Mouse (Mus musculus) mature B cell (primary cell): ENCODE data around the gene Guca1a.
"Not testable (repeated sequence)": the region's sequence is repeated elsewhere in the genome, so short reads cannot be mapped to it uniquely, and the experiment has no call there.

Experiments used
- in situ Hi-C: fragments of 300-500 bp; cut with MboI; formaldehyde crosslinking; loops from 2 replicates; pipeline ENCODE4 v1.14.3; 2019

Gene Guca1a

DNA sequence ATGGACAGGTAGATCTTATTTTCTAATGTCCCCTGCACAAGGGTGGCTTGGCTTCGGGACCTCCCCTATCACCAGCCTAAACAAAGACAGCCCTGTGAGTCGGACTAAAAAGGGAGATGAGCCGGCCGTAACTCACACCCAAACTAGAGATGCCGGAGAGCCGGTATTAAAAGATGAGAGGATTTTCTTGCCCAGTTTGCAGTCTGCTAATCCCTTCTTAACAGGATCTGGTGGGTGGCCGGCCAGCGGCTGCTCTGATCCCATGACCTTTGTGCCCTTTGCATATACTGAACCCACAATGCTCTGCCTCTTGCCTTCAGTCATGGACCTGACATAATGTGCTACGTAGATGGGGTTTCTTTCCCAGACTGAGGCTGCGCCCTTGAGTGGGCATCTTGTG lies at the start of gene Guca1a:
TSS of gene Guca1a (minus strand) at position 134 of the 400 bp plus-strand sequence.
- in situ Hi-C loops = no loop called here

DNA sequence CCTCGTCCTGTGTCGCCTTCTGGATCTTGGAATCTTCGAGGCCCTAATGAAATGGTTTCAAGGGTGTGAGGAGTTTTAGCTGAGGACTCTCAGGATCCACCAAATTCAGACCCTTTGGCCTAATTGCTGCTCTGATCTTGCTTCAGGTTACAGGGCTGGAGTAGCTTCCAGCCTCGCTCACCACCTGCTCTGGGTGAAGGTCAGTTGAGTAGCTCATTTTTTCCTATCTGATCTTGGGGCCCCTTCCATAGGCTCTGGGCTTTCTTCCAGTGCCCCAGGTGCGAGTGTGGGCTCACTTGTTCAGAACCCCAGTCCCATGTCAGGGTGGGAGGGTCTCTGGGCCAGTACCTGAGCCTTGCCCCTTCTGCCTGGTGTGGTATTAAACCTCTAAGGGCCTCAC lies 49.0 kb upstream of the Guca1a start:
- in situ Hi-C loops = no loop called here

DNA sequence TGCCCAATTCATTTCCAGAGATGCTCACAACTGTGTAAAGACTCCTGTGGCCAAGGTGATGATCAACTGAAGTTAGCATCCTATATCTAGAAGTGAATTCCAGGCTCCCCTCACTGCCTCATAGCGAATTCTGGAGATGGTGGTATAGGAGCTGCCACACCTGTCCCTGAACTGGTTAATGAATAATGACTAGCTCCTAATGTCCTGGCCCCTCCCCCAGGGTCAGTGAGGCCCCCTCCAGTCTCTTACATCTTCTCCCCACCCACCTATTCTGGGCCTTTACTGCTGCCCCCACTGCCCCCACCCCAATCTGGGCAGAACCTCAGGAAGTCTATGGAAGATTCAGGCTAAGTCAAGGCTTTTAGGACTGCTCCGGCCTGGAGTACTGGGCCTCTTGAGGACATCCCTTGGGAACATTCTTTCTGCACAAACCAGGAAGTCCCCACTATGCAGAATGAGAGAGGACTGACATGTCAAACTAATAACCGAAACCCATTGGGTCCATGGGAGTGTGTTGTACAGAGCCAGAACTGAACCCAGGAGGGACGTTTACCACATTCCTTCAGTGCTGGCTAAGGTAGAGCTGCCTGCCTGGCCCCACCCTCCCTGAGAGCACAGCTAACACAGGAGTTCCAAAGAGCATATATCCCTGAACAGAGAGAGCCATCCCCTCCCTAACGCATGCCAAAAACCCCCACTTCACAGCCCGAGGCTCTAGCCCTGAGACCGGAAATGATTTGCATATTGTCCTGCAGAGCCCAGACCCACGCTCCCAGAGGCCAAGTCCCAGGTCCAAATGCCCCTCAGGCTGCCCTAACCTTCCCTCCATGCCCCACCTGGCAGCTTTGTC lies 48.4 kb upstream of the Guca1a start:
- in situ Hi-C loops = no loop called here

DNA sequence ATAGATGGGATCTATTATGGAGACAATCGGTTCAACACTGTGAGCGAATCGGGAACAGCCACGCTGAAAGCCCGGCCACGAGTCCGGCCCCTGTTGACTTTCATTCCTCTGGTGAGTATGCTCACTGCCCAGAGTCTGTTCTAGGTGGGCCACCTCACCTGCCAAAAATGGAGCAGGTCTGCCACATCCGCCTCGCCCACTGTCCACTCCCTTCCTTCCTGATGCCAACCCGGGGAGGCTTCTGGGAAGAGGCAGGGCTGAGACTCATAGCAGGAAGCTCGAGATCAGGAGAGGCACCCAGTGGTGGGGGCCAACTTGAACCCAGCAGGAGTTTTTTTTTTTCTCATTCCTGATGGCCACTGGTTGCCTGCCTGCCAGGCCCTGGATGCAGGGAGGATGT lies 46.2 kb upstream of the Guca1a start:
- in situ Hi-C loops = no loop called here

DNA sequence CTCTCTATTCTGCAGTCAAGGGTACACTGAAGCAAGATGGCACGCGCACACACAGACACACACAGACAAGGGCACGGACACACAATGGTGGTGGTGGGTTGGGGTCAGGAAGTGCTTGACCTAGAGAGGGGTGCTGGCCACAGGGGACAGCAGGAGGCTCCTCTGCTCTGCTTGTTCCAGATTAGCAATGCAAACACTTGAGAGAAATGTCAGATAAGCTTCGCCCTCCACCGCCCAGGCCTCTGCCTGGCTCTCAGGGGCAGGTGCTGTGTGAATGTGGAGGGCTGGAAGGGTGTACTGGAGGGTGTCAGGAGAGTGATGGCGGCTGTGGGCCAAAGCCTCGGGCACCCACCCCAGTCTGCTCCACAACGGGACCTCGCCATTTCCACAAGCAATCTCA lies 45.6 kb upstream of the Guca1a start:
- in situ Hi-C loops = no loop called here

DNA sequence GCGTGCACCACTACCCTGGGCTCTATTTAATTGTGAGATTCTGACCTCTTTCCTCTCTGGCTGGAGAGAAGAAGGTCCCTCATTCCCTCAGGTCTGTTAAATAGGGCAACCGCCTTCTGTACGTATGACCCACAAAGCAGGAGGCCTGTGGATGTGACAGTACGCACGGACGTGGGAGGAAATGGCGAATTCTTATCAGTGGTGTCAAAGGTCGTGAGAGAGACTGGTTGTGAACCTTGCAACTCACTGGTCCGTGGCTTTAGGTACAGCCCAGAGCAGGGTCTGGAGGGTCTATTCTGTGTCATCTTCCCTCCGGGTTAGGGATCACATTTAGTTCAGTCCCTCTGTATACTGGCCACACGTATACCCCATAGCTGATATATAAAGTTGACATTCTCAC lies 45.1 kb upstream of the Guca1a start:
- in situ Hi-C loops = no loop called here

DNA sequence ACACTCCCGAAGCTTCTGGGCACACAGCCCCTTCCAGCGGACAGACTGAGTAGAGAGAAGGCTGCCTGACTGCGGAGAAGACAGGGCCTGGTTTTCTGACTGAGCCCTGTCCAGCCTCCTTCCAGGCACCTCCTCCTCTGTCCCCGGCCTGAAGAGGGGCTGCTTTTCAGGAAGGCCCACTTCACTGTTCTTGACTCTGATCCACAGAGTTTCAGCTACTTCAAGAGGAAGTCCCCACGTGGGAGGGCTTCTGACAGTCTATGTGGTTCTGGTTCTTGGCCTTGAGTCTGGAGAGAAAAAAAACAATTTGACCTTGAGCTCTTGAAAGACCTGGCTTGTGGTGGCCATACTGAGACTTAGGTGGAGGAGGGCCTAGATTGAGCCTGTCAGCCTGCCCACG lies 43.7 kb upstream of the Guca1a start:
- in situ Hi-C loops = no loop called here

DNA sequence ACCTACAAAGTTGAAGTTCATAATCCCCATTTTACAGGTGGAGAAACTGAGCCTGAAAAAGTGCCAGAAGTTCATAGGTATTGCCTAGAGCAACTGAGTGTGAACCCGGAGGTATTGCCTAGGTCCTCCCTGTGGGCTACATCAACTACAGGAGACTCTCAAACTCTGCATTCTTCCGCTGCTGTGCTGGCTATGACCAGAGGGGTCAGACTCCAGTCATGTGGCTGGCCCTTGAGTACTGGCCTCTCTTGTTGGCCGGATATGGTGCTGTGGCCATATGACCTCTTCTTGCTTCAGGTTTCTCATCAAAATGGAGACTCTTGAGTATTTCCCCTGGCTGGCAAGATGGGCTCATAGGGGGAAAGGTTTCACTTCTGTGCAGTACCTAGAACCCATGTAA lies 41.9 kb upstream of the Guca1a start:
- in situ Hi-C loops = no loop called here

DNA sequence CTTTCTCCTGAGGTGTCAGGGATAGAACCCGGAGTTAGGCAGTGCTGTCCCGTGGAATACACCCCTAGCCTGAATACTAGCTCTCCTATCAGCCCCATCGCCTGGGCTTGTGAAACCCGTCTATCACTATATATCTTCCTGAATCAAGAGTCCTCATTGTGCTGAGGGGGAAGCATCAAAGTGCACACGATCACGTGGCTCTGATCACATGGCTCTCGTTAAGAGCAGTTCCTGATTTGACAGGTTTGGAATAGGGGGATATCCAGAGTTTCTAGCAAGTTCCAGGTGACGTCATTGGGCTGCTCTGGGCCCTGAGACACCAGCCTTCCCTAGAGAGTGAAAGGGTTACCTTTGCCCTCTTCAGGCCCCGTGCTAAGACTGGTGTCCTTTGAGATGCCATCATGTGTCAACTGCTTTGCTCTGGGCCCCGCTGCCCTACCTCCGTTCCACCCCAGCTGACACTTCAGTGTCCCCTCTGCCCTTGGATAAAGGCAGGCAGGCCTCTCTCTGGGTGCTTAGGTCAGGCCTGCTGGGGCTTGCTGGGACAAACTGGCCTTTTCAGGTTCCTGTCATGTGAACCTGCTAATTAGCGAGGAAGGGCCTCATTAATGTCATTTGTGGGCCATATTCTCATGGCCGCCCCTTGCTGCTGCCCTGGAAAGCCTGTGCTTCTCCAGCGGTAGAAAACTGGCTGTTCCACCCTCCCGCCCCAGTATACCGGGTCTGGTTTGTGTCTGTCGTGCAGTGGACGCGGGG lies 41.1 kb upstream of the Guca1a start:
- in situ Hi-C loops = no loop called here

DNA sequence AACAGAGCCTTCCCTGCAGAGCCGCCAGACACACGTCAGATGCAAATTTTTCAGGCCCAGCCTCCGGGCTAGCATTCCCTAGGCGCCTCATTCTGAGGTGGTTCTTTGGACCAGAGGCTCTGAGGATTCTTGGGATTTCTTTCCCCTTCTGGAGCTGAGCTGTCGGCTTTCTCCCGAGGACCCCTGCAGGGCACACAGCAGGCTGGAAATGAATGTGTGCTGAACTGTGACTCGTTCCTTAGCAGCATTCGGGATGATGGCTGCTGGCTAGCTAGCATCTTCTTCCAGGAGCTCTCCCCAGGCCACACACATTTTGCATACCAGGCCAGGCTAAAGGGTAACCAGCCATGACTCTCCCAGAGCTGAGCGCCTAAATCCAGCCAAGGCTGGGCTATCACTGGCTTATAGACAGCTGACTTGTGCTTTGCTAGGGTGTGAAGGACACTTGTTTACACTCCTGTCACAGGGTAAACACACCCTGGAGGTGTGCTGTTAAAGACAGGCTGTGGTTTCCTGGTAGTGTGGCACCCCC lies 40.0 kb upstream of the Guca1a start:
- in situ Hi-C loops = no loop called here

DNA sequence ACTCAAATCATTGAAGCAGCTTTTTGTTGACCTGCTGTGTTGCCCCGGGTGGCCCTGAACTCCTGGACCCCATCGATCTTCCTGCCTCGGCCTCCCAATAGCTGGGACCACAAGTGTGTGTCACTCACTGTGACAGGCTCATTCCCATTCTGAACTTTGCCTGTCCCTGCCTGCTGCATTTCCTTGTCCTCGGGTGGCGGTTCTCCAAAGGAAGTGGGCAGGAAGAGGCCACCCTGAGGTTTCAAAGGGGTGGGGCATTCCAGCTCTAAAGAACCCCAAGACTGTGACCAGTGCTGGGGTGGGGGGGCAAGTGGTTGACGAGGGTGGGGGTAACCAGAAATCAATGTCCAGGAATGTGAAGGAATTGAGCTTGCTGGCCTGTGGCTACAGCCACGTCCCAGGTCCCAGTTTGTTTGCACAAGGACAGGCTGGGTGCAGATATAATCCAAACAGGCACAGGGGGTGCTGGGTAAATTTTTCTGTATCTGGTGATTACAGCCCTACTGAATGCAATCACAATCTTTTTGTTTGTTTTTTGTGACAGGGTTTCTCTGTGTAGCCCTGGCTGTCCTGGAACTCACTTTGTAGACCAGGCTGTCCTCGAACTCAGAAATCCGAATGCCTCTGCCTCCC lies 39.1 kb upstream of the Guca1a start:
- in situ Hi-C loops = no loop called here

DNA sequence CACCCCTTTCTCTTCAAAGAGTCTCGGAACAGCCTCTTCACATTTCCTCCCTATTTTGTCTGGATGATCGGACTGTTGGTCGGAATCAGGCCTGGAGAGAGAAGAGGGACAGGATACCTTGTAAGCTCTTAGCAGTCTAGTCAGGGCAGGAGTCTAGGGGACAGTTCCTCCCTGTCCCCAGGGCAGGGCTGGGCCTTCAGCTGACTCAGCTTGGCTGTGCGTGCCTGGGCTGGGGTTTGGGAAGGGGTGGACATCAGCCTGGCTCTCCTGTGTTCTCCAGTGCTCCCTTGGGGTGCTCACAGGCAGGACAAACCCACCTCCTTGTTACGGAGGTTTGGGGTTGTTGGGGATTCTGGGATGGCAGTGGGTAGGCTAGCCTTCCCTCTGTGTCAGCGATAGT lies 38.2 kb upstream of the Guca1a start:
- in situ Hi-C loops = no loop called here

DNA sequence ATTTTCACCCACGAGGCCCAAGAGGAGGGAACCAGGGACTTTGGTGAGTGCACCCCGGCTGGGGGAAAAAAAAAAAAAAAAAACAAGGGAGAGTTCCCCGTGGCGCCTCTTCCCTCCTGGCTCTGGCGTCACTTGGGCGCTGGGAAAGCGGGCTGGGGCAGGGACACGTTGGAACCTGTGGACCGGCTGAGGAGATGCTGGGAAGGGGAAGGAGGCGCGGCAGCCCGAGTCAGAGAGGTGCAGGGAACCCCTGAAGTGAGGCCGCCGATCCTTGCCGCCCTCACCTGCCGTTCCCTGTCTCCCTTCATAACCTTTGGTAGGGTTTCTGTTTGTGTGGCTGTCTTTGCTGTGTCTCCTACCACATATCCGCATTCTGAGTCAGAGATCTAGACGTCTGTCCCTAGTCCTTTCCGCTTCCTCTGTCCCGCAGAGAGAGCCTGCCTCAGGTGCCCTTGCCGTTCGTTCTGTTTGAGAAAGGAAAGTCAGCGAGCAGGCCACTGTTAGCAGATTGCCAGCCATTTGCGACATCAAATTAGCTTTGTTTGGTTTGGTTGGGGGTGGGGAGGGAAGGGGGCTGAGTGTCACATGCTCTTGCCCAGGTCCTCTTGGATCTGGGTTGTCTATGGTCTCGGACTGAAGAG lies 36.6 kb upstream of the Guca1a start, which contains the start of gene 1700001C19Rik:
TSS of gene 1700001C19Rik (minus strand) at position 470 of the 641 bp plus-strand sequence.
- in situ Hi-C loops = no loop called here

DNA sequence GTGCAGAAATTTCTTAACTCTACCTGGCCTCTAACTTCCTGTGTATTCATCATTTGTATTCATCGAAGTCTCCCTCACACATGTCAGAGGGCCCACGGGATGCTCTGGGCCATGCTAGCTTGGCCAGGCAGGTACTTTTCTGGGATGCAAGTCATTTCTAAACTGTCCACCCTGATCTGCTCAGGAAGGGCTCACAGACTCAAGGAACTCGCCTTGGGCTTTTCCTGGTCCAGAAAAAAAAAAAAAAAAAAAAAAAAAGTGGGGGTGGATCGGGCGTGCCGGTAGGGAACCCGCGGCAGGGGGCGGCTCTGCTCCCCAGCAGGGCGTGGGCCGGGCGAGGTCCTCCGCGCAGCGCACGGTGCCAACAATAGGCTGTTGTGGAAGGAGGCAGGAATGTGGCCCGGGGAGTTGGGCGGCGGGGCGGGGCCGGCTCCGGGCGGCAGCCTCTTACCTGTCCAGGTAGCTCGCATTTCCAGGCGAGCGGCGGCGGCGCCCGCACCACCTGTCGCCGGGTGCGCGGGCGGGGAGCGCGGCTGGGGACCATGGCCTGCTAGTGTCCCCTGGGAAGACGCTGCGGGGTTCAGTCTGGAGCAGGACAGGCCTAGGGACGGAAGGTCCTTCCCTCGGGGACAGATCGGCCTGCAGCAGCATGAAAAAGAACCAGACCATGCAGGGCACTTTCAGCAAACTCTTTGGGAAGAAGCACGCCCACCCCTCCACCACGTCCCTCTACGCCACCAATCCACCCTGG lies 35.9 kb upstream of the Guca1a start, which contains the start of gene AI661453:
TSS of gene AI661453 (plus strand) at position 460 of the 751 bp plus-strand sequence.
- in situ Hi-C loops = no loop called here

DNA sequence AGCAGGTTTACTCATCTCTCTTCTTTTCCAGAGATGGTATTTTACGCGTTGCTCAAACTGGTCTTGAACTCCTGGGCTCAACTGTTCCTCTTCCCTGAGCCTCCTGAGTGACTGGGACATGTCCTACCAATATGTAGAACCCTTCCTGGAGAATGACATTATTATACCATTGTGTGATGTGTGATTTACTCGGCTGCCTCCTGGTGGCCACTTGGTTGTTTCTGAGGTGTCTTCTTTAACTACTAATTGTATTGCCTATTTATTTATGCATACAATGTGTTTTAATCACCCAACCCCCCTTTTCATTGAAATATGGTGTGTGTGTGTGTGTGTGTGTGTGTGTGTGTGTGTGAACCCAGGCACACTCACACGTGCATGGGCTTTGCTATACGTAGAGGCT lies 30.4 kb upstream of the Guca1a start:
- in situ Hi-C loops = no loop called here

DNA sequence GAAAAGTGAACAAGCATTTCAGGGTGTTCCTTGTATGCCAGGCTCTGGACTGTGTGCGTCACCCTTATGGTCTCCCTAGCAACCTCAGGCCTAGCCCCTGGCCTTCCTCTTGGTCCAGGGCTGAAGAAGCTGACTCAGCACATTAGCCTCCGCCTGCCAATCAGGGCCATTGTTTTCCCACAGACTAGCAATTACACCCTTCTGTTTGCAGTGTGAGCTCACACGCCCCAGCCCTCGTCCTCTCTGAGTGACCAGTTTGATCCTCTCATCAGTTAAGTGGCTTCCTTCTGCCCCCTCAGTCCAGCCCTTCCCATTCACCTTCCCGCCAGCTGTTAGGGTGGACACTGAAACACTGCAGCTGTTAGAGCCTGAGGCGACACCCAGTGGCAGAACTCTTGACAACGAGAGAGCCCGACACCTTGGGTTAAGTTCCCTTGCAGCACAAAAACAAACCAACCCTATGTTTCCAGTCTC lies 28.5 kb upstream of the Guca1a start:
- in situ Hi-C loops = no loop called here

DNA sequence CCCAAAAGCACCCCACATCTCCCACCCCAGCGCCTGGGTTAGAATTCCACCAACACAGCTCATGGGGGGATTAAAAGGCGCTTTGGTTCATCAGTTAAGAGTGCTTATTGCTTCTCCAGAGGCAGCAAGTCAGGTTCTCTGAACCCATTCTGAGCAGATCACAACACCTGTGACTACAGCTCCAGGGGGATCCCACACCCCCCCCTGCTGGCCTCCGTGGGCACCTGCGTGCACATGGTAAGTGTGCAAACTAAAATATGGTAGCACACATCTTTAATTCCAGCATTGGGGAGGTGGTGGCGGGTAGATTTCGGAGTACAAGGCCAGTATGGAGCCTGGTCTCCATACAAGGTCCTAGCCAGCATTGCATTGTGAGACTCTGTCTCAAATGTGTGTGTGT lies 26.9 kb upstream of the Guca1a start:
- in situ Hi-C loops = no loop called here

DNA sequence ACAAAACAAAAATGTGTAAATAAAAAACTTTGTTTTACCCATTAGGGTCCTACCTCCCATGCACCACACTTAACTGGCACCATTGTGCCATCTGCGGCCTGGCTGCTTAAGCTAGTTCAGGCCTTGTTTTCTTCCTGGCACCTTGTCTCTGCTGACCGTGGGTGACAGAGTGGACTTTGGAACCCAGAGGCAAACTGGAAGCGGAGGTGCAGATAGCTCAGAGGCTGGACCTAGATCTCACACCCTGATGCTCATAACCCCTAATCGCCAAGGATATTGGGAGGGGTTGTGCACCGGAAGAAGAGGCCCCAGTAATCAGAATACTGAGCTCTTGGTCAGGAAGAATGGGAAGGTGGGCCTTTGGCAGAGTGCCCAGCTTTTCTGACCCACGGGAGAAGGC lies 23.8 kb upstream of the Guca1a start:
- in situ Hi-C loops = no loop called here

DNA sequence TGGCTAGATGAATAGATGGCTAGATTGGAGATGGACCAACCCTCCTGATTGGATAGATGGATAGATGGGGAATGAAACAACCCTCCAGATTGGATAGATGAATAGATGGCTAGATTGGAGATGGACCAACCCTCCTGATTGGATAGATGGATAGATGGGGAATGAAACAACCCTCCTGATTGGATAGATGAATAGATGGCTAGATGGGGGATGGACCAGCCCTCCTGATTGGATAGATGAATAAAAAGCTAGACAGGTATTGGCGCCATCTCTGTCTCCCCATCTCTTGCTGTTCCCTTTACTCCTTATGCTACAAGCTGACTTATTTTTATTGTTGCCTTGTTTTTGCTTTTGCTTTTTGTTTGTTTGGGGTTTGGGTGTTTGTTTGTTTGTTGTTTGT lies 22.2 kb upstream of the Guca1a start:
- in situ Hi-C loops = not testable (repeated sequence)

DNA sequence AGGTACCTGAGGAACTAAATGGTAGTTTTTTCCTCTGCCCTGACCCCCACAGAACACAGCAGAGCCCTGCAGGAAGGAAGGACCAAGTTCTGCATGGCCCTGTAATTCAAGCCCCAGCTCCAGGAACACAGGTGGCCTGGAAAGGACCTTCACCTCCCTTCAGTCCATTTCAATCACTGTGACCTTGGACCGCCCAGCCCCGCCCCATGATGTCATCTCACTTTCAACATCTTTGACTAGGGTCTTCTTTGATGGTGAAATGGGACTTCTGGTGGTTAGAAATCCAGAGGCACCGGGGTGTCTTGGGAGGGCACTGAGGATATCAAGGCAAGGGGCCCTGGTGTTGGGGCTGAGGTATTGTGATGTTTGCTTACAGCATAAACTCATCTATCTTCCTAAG lies 21.2 kb upstream of the Guca1a start:
- in situ Hi-C loops = no loop called here

DNA sequence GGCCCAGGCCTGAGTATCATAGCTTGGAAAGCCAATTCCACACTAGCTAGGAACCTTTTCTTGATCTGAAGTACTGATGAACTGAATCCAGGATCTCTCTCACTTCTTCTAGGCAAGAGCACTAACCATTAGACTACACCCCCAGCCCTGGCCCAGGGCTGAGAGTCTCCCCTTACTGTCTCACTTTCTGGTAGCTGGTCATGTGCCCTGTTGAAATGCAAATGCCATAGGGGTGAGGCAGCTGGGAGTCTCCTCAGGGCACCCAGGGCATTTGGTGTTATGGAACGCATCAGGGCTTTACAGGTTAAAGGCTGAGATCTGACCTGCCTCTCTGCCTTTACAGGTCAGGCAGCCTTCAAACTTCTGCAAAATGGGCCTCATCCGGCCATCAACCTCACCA lies 19.8 kb upstream of the Guca1a start:
- in situ Hi-C loops = no loop called here
